Mouse (Mus musculus) small intestine, adult 2 months (tissue): ENCODE results near the gene Kremen2. TPM values are rescaled to one million over a fixed set of nuclear protein-coding genes. Genes with fewer than 3 reads are reported as not detected.

Experiments used
- H3K27ac ChIP-seq: fragments of 200-500 bp; 2 replicates; pipeline ENCODE4 v1.5.1; 2012; ENCODE audit warnings: low read depth, low read length, control low read depth, inconsistent platforms; ENCODE audit not compliant: insufficient read depth
- H3K27me3 ChIP-seq: fragments of 200-500 bp; 2 replicates; pipeline ENCODE4 v1.6.1; 2012; ENCODE audit warnings: mild to moderate bottlenecking, moderate library complexity, low read length, inconsistent platforms; ENCODE audit not compliant: control insufficient read depth, insufficient read depth
- H3K36me3 ChIP-seq: fragments of 200-500 bp; 2 replicates; pipeline ENCODE4 v1.6.1; 2012; ENCODE audit warnings: mild to moderate bottlenecking, low read length, control low read depth, inconsistent platforms; ENCODE audit not compliant: control insufficient read depth, insufficient read depth
- H3K4me1 ChIP-seq: fragments of 200-500 bp; 2 replicates; pipeline ENCODE4 v1.6.1; 2012; ENCODE audit warnings: low read length, inconsistent platforms, mixed read lengths; ENCODE audit not compliant: control insufficient read depth, insufficient read depth, insufficient read length
- H3K4me3 ChIP-seq: fragments of 200-500 bp; 2 replicates; pipeline ENCODE4 v1.5.1; 2012; ENCODE audit warnings: low read depth, mild to moderate bottlenecking, control low read depth, inconsistent platforms, low read length, moderate library complexity
- CTCF ChIP-seq: fragments of 200-500 bp; IDR thresholded peaks from 2 replicates; pipeline ENCODE4 v1.5.1; 2012; ENCODE audit warnings: low read depth, mild to moderate bottlenecking, control low read depth, inconsistent platforms, low read length, moderate library complexity, mixed read lengths; ENCODE audit not compliant: insufficient replicate concordance, insufficient read length; ENCODE audit errors: extremely low read depth
- POLR2A ChIP-seq: fragments of 200-500 bp; IDR thresholded peaks from 2 replicates; pipeline ENCODE4 v1.6.1; 2012; ENCODE audit warnings: low read depth, mild to moderate bottlenecking, control low read depth, inconsistent platforms, low read length, moderate library complexity
- WGBS: fragments of 180-500 bp; shearing (Covaris S2); methylation state at CpG from one replicate; pipeline ENCODE4 v1.1.7; 2018; 5-methylcytosine and 5-hydroxymethylcytosine counted together
- polyA plus RNA-seq: library from polyadenylated mRNA; depleted of rRNA; stranded (reverse); fragments of >200 nt; gene quantifications from 2 replicates; pipeline ENCODE4 v1.2.3, GENCODE M21; 2012

Kremen2 gene
- polyA plus RNA-seq, 1 experiment = 2.9 TPM

GRCm38 (mm10) chr17:23786510-23786931 is 40.9 kb upstream of the Kremen2 start:
- Histone ChIP-seq H3K27me3 (no peaks in the 10 kb centered on the region), H3K27ac (no peak overlapping the region), H3K4me3 (0 out of 2 replicates have a peak overlapping the region, but pooled peaks have one; percentile 2), H3K4me1 (peaks cover 19% of the 10 kb centered on the region; the same call in 1 of the 2 replicates), H3K36me3 (no peaks in the 10 kb centered on the region)
- WGBS = 23% methylated on average over 13 of the region's 13 CpGs
- TF ChIP-seq CTCF (no peak), POLR2A (no peak)

DNA sequence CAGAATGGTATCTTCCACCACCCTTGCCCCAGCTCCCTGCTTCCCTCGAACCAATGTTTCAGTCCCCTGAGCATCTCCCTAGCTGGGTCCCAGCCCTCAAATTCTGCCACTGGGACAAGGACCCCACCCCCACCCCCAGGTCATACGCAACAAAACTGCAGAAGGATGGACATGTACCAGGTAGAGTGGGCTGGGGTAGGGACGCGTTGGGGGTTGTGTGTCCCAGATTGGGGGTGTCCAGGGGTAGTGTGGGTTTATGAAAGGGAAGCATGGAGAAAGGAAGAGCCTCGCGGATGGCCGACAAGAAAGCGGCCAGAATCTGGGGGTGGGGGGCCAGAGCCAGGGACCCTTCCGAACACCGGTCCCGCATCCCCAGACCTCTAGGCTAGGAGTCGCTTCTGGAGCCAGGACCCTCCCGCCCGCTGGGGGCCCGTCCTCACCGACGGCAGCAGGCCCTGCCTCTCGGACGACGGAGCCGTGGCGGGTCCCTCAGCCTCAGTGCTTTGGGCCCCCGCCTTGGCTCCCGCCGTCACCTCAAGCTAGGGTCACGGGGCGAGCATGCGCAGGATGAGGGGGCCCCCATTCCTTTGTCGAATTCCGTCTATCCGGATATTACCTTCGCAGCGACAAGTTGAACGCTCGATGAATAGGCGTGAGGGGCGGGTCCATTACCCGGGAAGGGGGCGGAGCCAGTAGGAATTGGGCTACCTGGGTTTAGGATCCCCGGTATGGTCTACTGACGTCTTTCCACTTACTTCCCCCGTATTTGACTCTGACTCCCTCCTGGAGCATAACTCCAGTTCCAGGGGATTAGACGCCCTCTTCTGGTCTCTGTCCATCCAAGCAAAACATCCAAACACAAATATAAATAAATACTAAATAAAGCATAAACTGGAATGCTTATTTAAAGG is 40.2 kb upstream of the Kremen2 start, which contains the start of gene Flywch2:
Gene Flywch2, minus strand, starts transcription at position 521 of the 911 bp plus-strand sequence.
- peaks cover 17% of the 10 kb centered on the region; the same call in 1 of the 2 replicates for H3K4me1 ChIP-seq
- TF ChIP-seq POLR2A (no peak), CTCF (no peak)
- no peaks in the 10 kb centered on the region for H3K27me3 ChIP-seq
- H3K4me3 ChIP-seq = peak within 1 kb of the TSS; percentile 74
- WGBS = 4% methylated on average over 43 of the region's 43 CpGs
- H3K36me3 ChIP-seq = no peaks in the 10 kb centered on the region
- H3K27ac ChIP-seq = no peak within 1 kb of the TSS

GRCm38 (mm10) chr17:23783352-23783751 is 37.7 kb upstream of the Kremen2 start:
- no peaks in the 10 kb centered on the region for H3K27me3 ChIP-seq
- no peak overlapping the region for H3K27ac ChIP-seq
- no peaks in the 10 kb centered on the region for H3K36me3 ChIP-seq
- no peak overlapping the region for H3K4me3 ChIP-seq
- TF ChIP-seq POLR2A = no peak
- no peak for TF ChIP-seq CTCF
- H3K4me1 ChIP-seq = peaks cover 8% of the 10 kb centered on the region; the same call in 1 of the 2 replicates

GRCm38 (mm10) chr17:23778447-23778846 is 32.8 kb upstream of the Kremen2 start:
- Histone ChIP-seq H3K36me3 (no peaks in the 10 kb centered on the region), H3K27ac (no peak overlapping the region), H3K4me1 (no peaks in the 10 kb centered on the region; the same call in 1 of the 2 replicates), H3K27me3 (no peaks in the 10 kb centered on the region), H3K4me3 (no peak overlapping the region)
- 38% methylated on average over 2 of the region's 2 CpGs for WGBS
- TF ChIP-seq CTCF = no peak
- TF ChIP-seq POLR2A = no peak

- TF ChIP-seq CTCF = no peak
- TF ChIP-seq POLR2A = no peak
- H3K36me3 ChIP-seq = no peaks in the 10 kb centered on the region
- H3K4me1 ChIP-seq = no peaks in the 10 kb centered on the region; the same call in 1 of the 2 replicates
- no peak overlapping the region for H3K4me3 ChIP-seq
- no peak overlapping the region for H3K27ac ChIP-seq
- no peaks in the 10 kb centered on the region for H3K27me3 ChIP-seq
- 78% methylated on average over 2 of the region's 2 CpGs for WGBS
These were observed 31.5 kb upstream of the Kremen2 start for GRCm38 (mm10) chr17:23777141-23777540.

- WGBS = 84% methylated on average over 10 of the region's 10 CpGs
These were observed 30.6 kb upstream of the Kremen2 start for GRCm38 (mm10) chr17:23776216-23776615.

GRCm38 (mm10) chr17:23774090-23774489 is 28.5 kb upstream of the Kremen2 start:
- no peak for TF ChIP-seq POLR2A
- peak; percentile 80 for TF ChIP-seq CTCF
- no peak overlapping the region for H3K4me3 ChIP-seq
- 2% methylated on average over 12 of the region's 12 CpGs for WGBS
- H3K4me1 ChIP-seq = peaks cover 6% of the 10 kb centered on the region
- H3K36me3 ChIP-seq = no peaks in the 10 kb centered on the region
- no peak overlapping the region for H3K27ac ChIP-seq
- H3K27me3 ChIP-seq = no peaks in the 10 kb centered on the region

More at GRCm38 (mm10) chr17:23776216-23776615, 30.6 kb upstream of the Kremen2 start:
- no peak overlapping the region for H3K27ac ChIP-seq
- H3K27me3 ChIP-seq = no peaks in the 10 kb centered on the region
- TF ChIP-seq POLR2A (no peak), CTCF (no peak)
- no peaks in the 10 kb centered on the region; the same call in none of the 2 replicates for H3K4me1 ChIP-seq
- no peaks in the 10 kb centered on the region for H3K36me3 ChIP-seq
- H3K4me3 ChIP-seq = no peak overlapping the region
